Mouse (Mus musculus): Measurements from ENCODE around the gene Uqcrh.

Uqcrh gene

GRCm38 (mm10) chr4:116059012-116059726 lies 15.7 kb downstream of the Uqcrh start:
- in situ Hi-C loops (cut with MboI, MseI), result no loop called here

DNA sequence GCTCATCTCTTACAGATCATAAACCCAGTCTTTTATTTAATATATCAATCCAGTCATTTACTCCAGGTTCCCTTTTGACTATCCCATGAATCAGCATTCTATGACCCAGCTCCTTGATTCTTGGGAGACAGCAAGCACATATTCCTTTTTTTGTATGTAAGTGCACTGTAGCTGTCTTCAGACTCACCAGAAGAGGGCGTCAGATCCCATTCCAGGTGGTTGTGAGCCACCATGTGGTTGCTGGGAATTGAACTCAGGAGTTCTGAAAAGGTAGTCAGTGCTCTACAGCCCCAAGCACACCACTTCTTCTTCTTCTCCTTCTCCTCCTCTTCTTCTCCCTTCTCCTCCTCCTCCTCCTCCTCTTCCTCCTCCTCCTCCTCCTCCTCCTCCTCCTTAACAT lies 17.3 kb downstream of the Uqcrh start:
- in situ Hi-C loops (cut with MboI, MseI), result no loop called here

- in situ Hi-C loops (cut with MboI, MseI), result no loop called here
These were observed 21.4 kb downstream of the Uqcrh start, which contains the start of gene Nsun4 for GRCm38 (mm10) chr4:116053399-116053961. Nsun4 (minus strand) TSS chr4:116053876.

DNA sequence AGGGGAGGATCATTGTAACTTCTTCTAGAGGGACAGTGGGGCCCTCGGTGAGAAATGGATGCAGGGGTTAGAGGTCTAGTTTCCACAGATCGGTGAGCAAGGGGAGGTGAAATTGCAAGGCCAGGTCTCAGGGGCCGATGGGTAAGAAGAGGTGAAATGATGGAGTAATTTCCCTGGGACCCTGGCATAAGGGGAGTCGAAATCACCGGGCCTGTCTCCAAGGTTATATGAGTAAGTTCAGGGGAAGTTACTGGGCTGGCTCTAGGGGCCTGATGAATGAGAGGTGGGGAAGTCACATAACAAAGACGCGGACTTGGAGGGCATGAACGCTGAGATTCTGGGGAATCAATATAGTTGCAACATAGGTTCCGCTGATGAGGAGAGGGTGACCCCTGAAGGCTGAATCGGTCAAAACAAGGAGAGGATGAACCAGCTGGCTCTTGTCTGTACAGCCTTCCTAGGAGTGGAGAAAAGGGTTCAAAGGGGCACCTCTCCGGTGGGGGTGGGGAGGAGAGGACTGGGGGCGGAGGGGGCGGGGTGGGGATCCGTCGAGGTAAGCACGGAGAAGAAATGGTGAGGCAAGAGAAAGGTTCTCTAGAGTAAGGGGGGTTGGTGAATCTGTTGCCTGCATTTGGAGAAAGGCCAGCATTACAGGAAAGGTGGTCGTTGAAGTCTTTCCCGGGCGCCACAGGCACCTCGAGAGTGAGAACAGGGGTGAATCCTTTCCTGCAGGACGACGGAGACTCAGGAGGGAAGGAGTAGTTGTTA lies 22.2 kb downstream of the Uqcrh start:
- in situ Hi-C loops (cut with MboI, MseI), result no loop called here

- in situ Hi-C loops (cut with MboI, MseI), result no loop called here
These were observed 25.7 kb downstream of the Uqcrh start for GRCm38 (mm10) chr4:116049211-116049610.

- in situ Hi-C loops (cut with MboI, MseI), result no loop called here
These were observed 26.5 kb downstream of the Uqcrh start for GRCm38 (mm10) chr4:116048130-116048920.

DNA sequence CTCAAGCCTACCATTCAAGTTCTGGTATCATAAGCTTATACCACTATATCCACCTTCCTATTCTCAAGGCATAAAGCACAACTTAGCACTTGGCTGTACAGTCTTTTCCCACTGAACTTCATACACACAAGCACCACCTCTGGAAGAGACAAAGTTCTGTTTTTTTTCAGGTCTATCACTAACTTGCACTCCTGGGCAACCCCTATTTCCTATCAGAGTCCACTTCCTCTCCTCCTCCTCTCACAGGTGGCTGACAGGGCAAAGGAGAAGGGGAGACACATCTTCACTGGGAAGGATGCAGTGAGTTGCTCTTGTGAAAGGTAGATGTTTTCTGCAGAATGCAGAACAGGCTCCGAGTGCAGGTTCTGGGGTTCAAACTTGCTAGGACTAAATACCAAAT lies 27.2 kb downstream of the Uqcrh start:
- in situ Hi-C loops (cut with MboI, MseI), result no loop called here

DNA sequence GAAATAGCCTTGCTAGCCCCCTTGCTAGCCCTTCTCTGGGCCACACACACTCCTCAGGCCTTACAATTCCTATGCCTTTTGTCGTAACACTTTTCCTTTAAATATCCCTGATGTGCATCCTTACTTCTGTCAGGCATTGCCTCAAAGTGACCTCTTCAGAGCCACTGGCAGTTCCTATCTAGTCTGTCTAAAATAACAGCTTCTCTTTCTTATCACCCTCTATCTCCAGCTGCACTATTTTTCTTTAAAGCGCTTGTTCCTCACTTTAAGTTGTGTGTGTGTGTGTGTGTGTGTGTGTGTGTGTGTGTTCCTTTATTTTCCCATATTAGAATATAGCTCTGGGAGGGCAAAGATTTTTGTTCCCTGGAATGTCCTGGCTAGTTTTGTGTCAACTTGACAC lies 28.3 kb downstream of the Uqcrh start:
- in situ Hi-C loops (cut with MboI, MseI), result no loop called here

DNA sequence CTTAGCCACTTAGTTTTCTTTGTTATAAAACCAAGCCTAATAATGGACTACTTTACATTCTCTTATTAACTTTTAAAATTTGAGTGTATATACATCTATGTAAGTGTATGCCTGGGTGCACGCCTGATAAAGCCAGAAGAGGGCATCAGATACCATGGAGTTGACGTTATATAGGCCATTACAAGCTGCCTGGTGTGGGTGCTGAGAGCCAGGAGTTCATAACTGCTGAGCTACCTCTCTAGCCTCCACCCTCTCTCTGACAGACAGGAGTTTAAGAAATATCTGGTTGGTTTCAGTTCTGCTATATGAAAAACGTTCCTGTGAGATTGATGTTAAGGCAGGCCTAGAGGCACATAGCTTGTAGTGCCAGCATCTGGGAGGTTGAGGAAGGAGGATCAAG lies 32.7 kb downstream of the Uqcrh start:
- in situ Hi-C loops (cut with MboI, MseI), result no loop called here

DNA sequence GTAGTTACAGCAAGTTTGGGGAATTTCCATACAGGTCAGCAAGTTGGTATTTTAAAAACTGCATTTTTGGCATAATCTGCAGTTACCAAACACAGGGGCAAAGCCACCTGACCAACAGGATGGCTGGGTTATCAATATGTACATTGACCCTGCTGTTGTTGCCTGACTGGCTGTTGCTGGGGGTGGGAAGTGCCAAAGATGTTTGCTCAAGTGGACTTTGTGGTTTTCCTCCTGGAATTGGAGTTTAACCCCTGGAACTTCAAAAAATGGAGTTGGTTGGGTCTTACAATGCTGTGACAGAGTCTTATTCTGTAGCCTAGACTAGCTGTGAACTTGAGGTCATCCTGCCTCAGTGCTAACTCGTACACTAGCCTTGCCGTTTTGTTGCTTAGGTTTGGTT lies 34.4 kb downstream of the Uqcrh start:
- in situ Hi-C loops (cut with MboI, MseI), result no loop called here

DNA sequence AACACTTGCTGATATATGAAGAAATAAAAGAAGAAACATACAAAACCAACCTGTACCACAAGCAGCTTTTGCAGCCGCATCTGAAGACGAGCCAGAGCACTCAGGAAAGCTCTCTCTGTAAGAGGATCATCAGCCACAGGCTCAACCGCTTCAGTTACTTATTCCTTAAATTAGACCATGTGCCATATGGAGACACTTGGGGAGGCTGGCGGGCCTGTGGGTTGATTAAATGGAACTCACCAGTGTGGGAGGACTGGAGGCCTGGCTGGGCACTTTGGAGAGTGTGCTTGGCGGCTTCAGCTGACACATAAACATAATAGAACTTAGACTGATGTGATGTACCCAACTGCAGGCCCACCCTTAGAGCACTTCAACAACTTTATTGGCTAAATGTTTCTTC lies 41.5 kb downstream of the Uqcrh start:
- in situ Hi-C loops (cut with MboI, MseI), result no loop called here

GRCm38 (mm10) chr4:116032906-116033305 lies 42.0 kb downstream of the Uqcrh start:
- in situ Hi-C loops (cut with MboI, MseI), result no loop called here

DNA sequence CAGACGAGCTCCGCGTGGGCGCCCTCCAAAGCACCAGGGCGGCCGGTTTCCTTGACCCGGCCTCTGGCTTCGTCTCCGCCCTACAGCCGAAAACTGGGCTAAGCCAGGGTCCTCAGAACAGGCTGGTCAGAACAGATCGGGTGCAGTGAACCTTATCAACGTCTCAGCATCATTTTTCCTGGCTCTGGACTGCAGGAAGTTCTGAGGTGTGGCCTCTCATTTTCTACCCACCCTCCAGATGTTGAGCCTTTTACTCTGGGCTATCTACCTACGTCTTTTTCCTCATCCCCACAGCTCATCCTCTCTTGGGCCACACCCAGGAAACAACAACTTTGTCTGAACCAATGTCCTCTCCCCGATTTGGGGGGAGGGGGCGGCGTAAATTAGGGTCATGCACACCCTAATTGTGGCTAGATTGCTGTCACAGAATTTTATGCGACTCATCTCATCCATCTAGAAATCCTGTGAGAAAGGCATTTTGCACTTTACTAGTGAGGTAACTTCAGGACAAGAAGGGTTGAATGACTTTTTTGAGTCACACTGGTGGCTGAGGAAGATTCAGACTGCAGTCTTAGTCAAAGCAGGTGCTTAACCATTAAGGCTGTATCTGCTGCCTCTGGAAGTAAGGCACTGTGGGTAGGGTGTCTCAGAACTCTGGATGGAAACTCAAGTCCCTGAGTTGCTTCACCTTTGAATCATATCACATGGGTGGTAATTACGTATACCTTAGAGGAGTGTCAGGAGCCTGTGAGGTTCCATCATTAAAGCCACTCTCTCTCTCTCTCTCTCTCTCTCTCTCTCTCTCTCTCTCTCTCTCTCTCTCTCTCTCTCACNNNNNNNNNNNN lies 56.7 kb downstream of the Uqcrh start, which contains the start of gene Faah:
Faah (minus strand) TSS at position 25 of the 845 bp plus-strand sequence.
- in situ Hi-C loops (cut with MboI, MseI), result no loop called here

DNA sequence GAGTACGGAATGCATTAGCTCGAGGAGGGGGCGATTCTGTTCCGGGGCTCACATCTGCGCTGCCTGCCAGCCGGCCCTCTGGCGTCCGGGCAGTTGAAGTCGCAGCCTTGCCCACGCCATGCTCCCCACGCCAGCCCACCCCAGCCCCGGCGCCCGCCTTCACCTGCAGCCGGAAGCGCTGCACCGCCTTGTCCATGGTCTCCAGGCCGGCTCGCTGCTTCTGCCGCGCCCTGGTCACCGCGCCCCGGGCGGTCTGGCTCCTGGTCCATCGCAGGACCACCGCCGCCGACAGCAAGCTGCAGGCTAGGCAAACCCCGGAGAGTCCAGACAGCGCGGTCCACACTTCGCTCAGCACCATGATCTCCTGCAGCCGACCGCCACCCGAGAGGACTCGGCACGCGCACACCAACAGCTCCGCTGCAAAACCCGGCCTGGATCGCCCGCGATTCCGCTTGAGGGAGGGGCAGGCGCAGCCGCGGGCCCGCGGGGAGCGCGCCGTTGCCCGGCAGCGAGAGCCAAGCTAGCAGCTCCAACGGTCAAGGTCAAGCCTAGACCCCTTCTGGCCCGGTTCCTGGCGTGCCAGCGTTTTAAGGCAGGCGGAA lies 57.5 kb downstream of the Uqcrh start:
- in situ Hi-C loops (cut with MboI, MseI), result no loop called here

All from T-helper 1 cell (primary cell).